Mouse (Mus musculus) neural tube, embryonic 13.5 days (tissue): Measurements from ENCODE around the gene Capn9. TPM values are rescaled to one million over a fixed set of nuclear protein-coding genes. Genes with fewer than 3 reads are reported as not detected.

ENCODE experiments used
- ATAC-seq: fragments of 200-750 bp; cut with Nextera tagmentation; 2 replicates; pipeline ENCODE4 v1.8.0; 2017; ENCODE audit warnings: low read depth, mild to moderate bottlenecking, moderate TSS enrichment, moderate library complexity
- H3K27ac ChIP-seq: fragments of 300-500 bp; sonication (generic); replicated peaks from 2 replicates; pipeline ENCODE4 v1.5.1; 2015; ENCODE audit warnings: moderate library complexity, mild to moderate bottlenecking, inconsistent platforms
- H3K27me3 ChIP-seq: fragments of 300-500 bp; sonication (generic); 2 replicates; pipeline ENCODE4 v1.6.1; 2015; ENCODE audit warnings: mild to moderate bottlenecking, inconsistent platforms
- H3K36me3 ChIP-seq: fragments of 300-500 bp; sonication (generic); 2 replicates; pipeline ENCODE4 v1.6.1; 2015; ENCODE audit warnings: mild to moderate bottlenecking, inconsistent platforms
- H3K4me1 ChIP-seq: fragments of 300-500 bp; sonication (generic); replicated peaks from 2 replicates; pipeline ENCODE4 v1.6.1; 2015; ENCODE audit warnings: inconsistent platforms
- H3K4me2 ChIP-seq: fragments of 300-500 bp; sonication (generic); 2 replicates; pipeline ENCODE4 v1.6.1; 2015; ENCODE audit warnings: inconsistent platforms, mild to moderate bottlenecking, moderate library complexity
- H3K4me3 ChIP-seq: fragments of 300-500 bp; sonication (generic); 2 replicates; pipeline ENCODE4 v1.5.1; 2015; ENCODE audit warnings: mild to moderate bottlenecking, inconsistent platforms
- H3K9ac ChIP-seq: fragments of 300-500 bp; sonication (generic); 2 replicates; pipeline ENCODE4 v1.6.1; 2015; ENCODE audit warnings: moderate library complexity, mild to moderate bottlenecking, inconsistent platforms
- H3K9me3 ChIP-seq: fragments of 300-500 bp; sonication (generic); 2 replicates; pipeline ENCODE4 v1.6.1; 2016; ENCODE audit warnings: inconsistent platforms
- WGBS: fragments of 180-500 bp; shearing (Covaris S2); methylation state at CpG from one replicate; pipeline ENCODE4 v1.1.7; 2015; 5-methylcytosine and 5-hydroxymethylcytosine counted together
- polyA plus RNA-seq: library from polyadenylated mRNA; unstranded; fragments of >200 nt; fragmentation: Nextera tagmentation; extraction: Ambion mirVana; gene quantifications from 2 replicates; pipeline ENCODE4 v1.2.1, GENCODE M21; 2015

The Capn9 gene
- polyA plus RNA-seq, result 0.63 TPM in 1 of 2 replicates, not detected in the other

GRCm38 (mm10) chr8:124575811-124576210, at the start of gene Capn9:
TSS of gene Capn9 (plus strand) at chr8:124576111.
- H3K27me3 ChIP-seq, result no peaks in the 10 kb centered on the region
- no peaks in the 10 kb centered on the region for H3K36me3 ChIP-seq
- H3K9me3 ChIP-seq, result no peaks in the 10 kb centered on the region
- no peak within 1 kb of the TSS for H3K4me3 ChIP-seq
- no peak within 1 kb of the TSS for H3K27ac ChIP-seq
- H3K4me2 ChIP-seq, result no peak within 1 kb of the TSS
- ATAC-seq, result no peak
- no peak within 1 kb of the TSS for H3K9ac ChIP-seq
- 90% methylated on average over 8 of the region's 8 CpGs for WGBS
- H3K4me1 ChIP-seq, result peaks cover 12% of the 10 kb centered on the region; the same call in 1 of the 2 replicates

GRCm38 (mm10) chr8:124526261-124526660, 49.6 kb upstream of the Capn9 start:
- no peak overlapping the region for H3K27ac ChIP-seq
- H3K9ac ChIP-seq, result no peak overlapping the region
- H3K4me3 ChIP-seq, result no peak overlapping the region
- peaks cover 61% of the 10 kb centered on the region for H3K36me3 ChIP-seq
- H3K4me1 ChIP-seq, result peaks cover 19% of the 10 kb centered on the region
- WGBS, result 93% methylated on average over 11 of the region's 11 CpGs
- ATAC-seq, result no peak
- H3K27me3 ChIP-seq, result no peaks in the 10 kb centered on the region
- no peak overlapping the region for H3K4me2 ChIP-seq
- H3K9me3 ChIP-seq, result no peaks in the 10 kb centered on the region

GRCm38 (mm10) chr8:124530076-124530475, 45.8 kb upstream of the Capn9 start:
- no peak for ATAC-seq
- WGBS, result 90% methylated on average over 14 of the region's 14 CpGs
- Histone ChIP-seq H3K27ac (no peak overlapping the region), H3K4me3 (no peak overlapping the region), H3K4me1 (no peaks in the 10 kb centered on the region), H3K27me3 (no peaks in the 10 kb centered on the region), H3K9me3 (no peaks in the 10 kb centered on the region), H3K4me2 (no peak overlapping the region), H3K36me3 (peaks cover 92% of the 10 kb centered on the region), H3K9ac (no peak overlapping the region)

GRCm38 (mm10) chr8:124530556-124530955, 45.4 kb upstream of the Capn9 start:
- no peaks in the 10 kb centered on the region for H3K9me3 ChIP-seq
- no peaks in the 10 kb centered on the region for H3K4me1 ChIP-seq
- no peak overlapping the region for H3K9ac ChIP-seq
- H3K36me3 ChIP-seq, result peaks cover 95% of the 10 kb centered on the region
- no peak overlapping the region for H3K4me3 ChIP-seq
- no peak overlapping the region for H3K27ac ChIP-seq
- no peaks in the 10 kb centered on the region for H3K27me3 ChIP-seq
- no peak for ATAC-seq
- 91% methylated on average over 7 of the region's 7 CpGs for WGBS
- H3K4me2 ChIP-seq, result no peak overlapping the region

DNA sequence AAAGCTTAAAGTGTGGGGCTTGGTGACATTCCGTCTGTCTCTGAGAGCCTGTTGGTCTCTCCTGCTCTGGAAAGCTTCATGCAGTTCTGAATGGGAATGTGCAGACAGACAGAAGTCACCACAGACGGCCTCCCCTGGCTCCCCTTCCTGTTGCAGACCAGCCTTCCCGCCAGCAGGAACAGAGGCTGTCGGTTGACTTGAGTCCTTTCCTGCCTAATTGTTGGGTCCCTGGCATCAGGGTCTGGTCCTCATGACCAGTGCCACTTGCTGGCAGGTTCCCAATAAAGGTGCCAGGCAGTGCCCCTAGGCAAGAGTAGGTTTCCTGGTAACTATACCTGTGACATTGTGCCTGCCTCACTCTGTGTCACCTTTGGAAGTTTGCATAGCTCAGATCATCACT, 44.9 kb upstream of the Capn9 start:
- Histone ChIP-seq H3K27ac (no peak overlapping the region), H3K4me3 (no peak overlapping the region), H3K27me3 (no peaks in the 10 kb centered on the region), H3K9ac (no peak overlapping the region), H3K4me1 (no peaks in the 10 kb centered on the region), H3K9me3 (no peaks in the 10 kb centered on the region), H3K4me2 (no peak overlapping the region), H3K36me3 (peaks cover 95% of the 10 kb centered on the region)
- no peak for ATAC-seq
- 90% methylated on average over 4 of the region's 4 CpGs for WGBS

GRCm38 (mm10) chr8:124532626-124533025, 43.3 kb upstream of the Capn9 start:
- ATAC-seq, result no peak
- H3K36me3 ChIP-seq, result peaks cover 89% of the 10 kb centered on the region

GRCm38 (mm10) chr8:124535451-124535850, 40.5 kb upstream of the Capn9 start:
- H3K27me3 ChIP-seq, result no peaks in the 10 kb centered on the region
- H3K4me3 ChIP-seq, result no peak overlapping the region
- no peak overlapping the region for H3K4me2 ChIP-seq
- no peaks in the 10 kb centered on the region for H3K4me1 ChIP-seq
- H3K9ac ChIP-seq, result no peak overlapping the region
- 93% methylated on average over 5 of the region's 5 CpGs for WGBS
- peaks cover 94% of the 10 kb centered on the region for H3K36me3 ChIP-seq
- no peaks in the 10 kb centered on the region for H3K9me3 ChIP-seq
- H3K27ac ChIP-seq, result no peak overlapping the region
- no peak for ATAC-seq

More at GRCm38 (mm10) chr8:124532626-124533025, 43.3 kb upstream of the Capn9 start:
- Histone ChIP-seq H3K4me2 (no peak overlapping the region), H3K4me3 (no peak overlapping the region), H3K27ac (no peak overlapping the region), H3K9ac (no peak overlapping the region), H3K9me3 (no peaks in the 10 kb centered on the region), H3K27me3 (no peaks in the 10 kb centered on the region), H3K4me1 (no peaks in the 10 kb centered on the region)
- WGBS, result 94% methylated on average over 3 of the region's 3 CpGs

- Histone ChIP-seq H3K27ac (no peak overlapping the region), H3K4me2 (no peak overlapping the region), H3K27me3 (no peaks in the 10 kb centered on the region), H3K9ac (no peak overlapping the region), H3K36me3 (peaks cover 94% of the 10 kb centered on the region), H3K4me3 (no peak overlapping the region), H3K9me3 (no peaks in the 10 kb centered on the region), H3K4me1 (no peaks in the 10 kb centered on the region)
- WGBS, result 94% methylated on average over 12 of the region's 12 CpGs
- ATAC-seq, result no peak
These were observed 35.0 kb upstream of the Capn9 start for GRCm38 (mm10) chr8:124540906-124541305.

DNA sequence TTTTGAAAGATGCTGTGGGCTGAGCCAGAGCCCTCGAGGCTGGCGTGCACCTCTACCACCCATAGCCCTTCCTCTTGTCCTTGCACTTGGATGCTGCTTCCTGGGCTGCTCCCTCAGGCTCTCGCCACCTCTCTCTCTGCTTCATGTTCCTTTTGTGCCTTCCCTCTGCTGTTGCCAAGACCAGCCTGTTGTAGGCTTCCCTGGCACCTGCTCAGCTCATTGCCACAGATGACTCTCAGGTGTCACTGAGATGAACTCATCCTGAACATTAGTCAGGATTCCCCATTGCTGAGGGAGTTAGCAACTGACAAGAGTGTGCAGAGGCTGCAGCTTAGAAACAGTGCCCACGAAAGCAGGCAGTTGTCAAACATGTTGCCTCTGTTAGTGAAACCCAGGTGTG, 33.9 kb upstream of the Capn9 start:
- Histone ChIP-seq H3K4me2 (no peak overlapping the region), H3K36me3 (peaks cover 96% of the 10 kb centered on the region), H3K4me3 (no peak overlapping the region), H3K9me3 (no peaks in the 10 kb centered on the region), H3K9ac (no peak overlapping the region), H3K27ac (no peak overlapping the region), H3K27me3 (no peaks in the 10 kb centered on the region), H3K4me1 (no peaks in the 10 kb centered on the region)
- ATAC-seq, result no peak
- 95% methylated on average over 4 of the region's 4 CpGs for WGBS

DNA sequence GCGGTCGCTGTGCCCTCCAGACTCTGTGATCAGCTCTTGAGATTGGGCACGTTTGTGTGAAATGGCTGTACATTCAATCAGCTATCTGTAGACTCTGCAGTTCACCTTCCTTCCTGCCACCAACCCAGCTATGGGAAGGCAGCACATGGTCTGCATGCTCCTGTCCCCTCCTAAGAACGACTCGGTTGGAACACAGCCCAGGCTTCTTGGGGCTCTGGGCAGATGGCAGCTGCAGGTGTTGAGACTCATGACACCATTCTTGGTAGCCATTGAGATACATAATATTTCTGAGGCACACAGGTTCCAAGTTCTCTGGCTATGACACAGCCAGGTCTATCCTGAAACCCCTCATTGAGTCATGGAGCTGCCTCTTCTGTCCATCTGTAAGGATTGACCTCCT, 32.6 kb upstream of the Capn9 start:
- WGBS, result 91% methylated on average over 5 of the region's 5 CpGs
- H3K4me1 ChIP-seq, result peaks cover 8% of the 10 kb centered on the region
- peaks cover 99% of the 10 kb centered on the region for H3K36me3 ChIP-seq
- H3K27ac ChIP-seq, result no peak overlapping the region
- no peak overlapping the region for H3K4me2 ChIP-seq
- no peaks in the 10 kb centered on the region for H3K27me3 ChIP-seq
- H3K4me3 ChIP-seq, result no peak overlapping the region
- ATAC-seq, result no peak
- H3K9ac ChIP-seq, result no peak overlapping the region
- no peaks in the 10 kb centered on the region for H3K9me3 ChIP-seq

DNA sequence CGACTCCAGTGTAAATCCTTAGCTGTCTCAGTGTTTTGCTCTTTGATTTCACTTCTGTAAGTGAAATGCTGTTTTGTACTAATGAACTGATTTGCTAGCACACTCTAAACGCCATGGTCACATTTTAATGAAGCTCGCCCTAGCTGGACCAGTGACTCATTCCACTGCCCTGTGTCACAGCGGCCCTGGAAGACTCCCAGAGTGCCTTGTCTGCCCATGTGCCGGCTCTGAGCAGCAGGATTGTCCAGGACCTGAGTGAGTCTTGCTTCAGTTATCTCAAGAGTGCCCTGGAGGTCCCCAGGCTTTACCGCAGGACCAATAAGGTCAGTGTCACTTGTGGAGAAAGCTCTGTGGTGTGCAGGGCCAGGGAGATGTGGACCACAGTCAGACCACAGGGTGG, 29.5 kb upstream of the Capn9 start:
- no peak overlapping the region for H3K9ac ChIP-seq
- H3K27me3 ChIP-seq, result no peaks in the 10 kb centered on the region
- ATAC-seq, result no peak
- no peaks in the 10 kb centered on the region for H3K9me3 ChIP-seq
- H3K4me2 ChIP-seq, result no peak overlapping the region
- peaks cover 8% of the 10 kb centered on the region for H3K4me1 ChIP-seq
- H3K4me3 ChIP-seq, result no peak overlapping the region
- 94% methylated on average over 6 of the region's 6 CpGs for WGBS
- H3K36me3 ChIP-seq, result peaks cover 98% of the 10 kb centered on the region
- peak overlapping the region; percentile 64; the same call in 1 of the 2 replicates for H3K27ac ChIP-seq

GRCm38 (mm10) chr8:124546815-124547214, 29.1 kb upstream of the Capn9 start:
- H3K9ac ChIP-seq, result no peak overlapping the region
- ATAC-seq, result no peak
- H3K36me3 ChIP-seq, result peaks cover 98% of the 10 kb centered on the region
- no peak overlapping the region for H3K4me2 ChIP-seq
- H3K9me3 ChIP-seq, result no peaks in the 10 kb centered on the region
- no peak overlapping the region for H3K4me3 ChIP-seq
- H3K27ac ChIP-seq, result peak overlapping the region; percentile 64; the same call in 1 of the 2 replicates
- WGBS, result 85% methylated on average over 7 of the region's 7 CpGs
- no peaks in the 10 kb centered on the region for H3K27me3 ChIP-seq
- H3K4me1 ChIP-seq, result peaks cover 8% of the 10 kb centered on the region

DNA sequence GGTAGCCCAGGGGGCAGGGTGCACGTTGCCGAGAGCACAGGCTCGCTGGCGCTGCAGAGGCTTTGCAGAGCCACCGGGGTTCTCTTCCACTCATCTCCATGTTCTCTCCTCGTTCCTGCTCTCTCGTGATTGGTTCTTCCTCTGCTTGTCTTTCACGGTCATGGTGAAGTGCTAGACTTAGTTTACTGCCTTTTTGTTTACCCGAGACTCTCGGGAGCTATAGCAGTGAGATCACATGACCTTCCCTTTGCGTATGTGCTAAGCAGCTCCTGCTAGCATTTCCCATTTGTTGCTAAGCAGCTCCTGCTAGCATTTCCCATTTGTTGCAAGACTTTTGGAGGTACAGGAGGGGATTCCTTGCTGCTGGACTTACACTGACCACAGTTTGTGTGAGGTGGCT, 28.6 kb upstream of the Capn9 start:
- no peaks in the 10 kb centered on the region for H3K27me3 ChIP-seq
- H3K4me1 ChIP-seq, result peaks cover 8% of the 10 kb centered on the region
- WGBS, result 35% methylated on average over 11 of the region's 11 CpGs
- H3K9ac ChIP-seq, result no peak overlapping the region
- peak; percentile 59; the same call in 1 of the 2 replicates for ATAC-seq
- H3K36me3 ChIP-seq, result peaks cover 98% of the 10 kb centered on the region
- H3K27ac ChIP-seq, result peak overlapping the region; percentile 64; the same call in 1 of the 2 replicates
- no peak overlapping the region for H3K4me2 ChIP-seq
- no peaks in the 10 kb centered on the region for H3K9me3 ChIP-seq
- H3K4me3 ChIP-seq, result no peak overlapping the region
